Mouse (Mus musculus) heart, postnatal 14 days (tissue): ENCODE data around the gene Aldh4a1. TPM values are rescaled to one million over a fixed set of nuclear protein-coding genes. Genes with fewer than 3 reads are reported as not detected.

Source experiments
- DNase-seq, 2 experiments: peaks; one replicate each; pipeline ENCODE4 v3.0.0; 2021 to 2022
- intact Hi-C: fragments of 180-260 bp; cut with DNase I; formaldehyde crosslinking; loops from one replicate; pipeline ENCODE4 v1.15.1; 2025
- long read RNA-seq, 2 experiments: library from polyadenylated mRNA; stranded (forward); transcript quantifications; one replicate each; pipeline ENCODE4 v2.0.0; 2021
- total RNA-seq, 2 experiments: library from RNA; stranded (reverse); gene quantifications; 2 replicates each; pipeline ENCODE4 v1.2.3; 2021

Gene Aldh4a1
- 10 to 100 TPM; 28.4 to 31.5 TPM for total RNA-seq
- long read RNA-seq, experiment 1, transcript Aldh4a1-201 (15 exons, 3,382 nt), result major isoform, 38 of 54 reads
- long read RNA-seq, experiment 1, partial matches to known transcripts, result 11 of 54 reads
- long read RNA-seq, experiment 1, other reads (novel, unspliced or antisense), result 5 of 54 reads
- long read RNA-seq, experiment 2, transcript Aldh4a1-201 (15 exons, 3,382 nt), result major isoform, 40 of 51 reads
- long read RNA-seq, experiment 2, partial matches to known transcripts, result 3 of 51 reads
- long read RNA-seq, experiment 2, other reads (novel, unspliced or antisense), result 8 of 51 reads

GRCm38 (mm10) chr4:139622373-139623282 lies at the start of gene Aldh4a1:
Gene Aldh4a1, plus strand, starts transcription at chr4:139622866.
- intact Hi-C loops, result no loop called here
- DNase-seq, result peak; percentile 83 to 84

- intact Hi-C loops, result loop anchor here (2.0 to 5.0 kb wide), 2 partner anchors 81 to 98 kb away; no protein-coding TSS in a partner anchor
- no peak for DNase-seq
These were observed 49.6 kb upstream of the Aldh4a1 start for GRCm38 (mm10) chr4:139572928-139573512.

GRCm38 (mm10) chr4:139574156-139574798 lies 48.4 kb upstream of the Aldh4a1 start:
- intact Hi-C loops, result loop anchor here (5.0 kb wide), 1 partner anchor 82 kb away; no protein-coding TSS in a partner anchor

DNA sequence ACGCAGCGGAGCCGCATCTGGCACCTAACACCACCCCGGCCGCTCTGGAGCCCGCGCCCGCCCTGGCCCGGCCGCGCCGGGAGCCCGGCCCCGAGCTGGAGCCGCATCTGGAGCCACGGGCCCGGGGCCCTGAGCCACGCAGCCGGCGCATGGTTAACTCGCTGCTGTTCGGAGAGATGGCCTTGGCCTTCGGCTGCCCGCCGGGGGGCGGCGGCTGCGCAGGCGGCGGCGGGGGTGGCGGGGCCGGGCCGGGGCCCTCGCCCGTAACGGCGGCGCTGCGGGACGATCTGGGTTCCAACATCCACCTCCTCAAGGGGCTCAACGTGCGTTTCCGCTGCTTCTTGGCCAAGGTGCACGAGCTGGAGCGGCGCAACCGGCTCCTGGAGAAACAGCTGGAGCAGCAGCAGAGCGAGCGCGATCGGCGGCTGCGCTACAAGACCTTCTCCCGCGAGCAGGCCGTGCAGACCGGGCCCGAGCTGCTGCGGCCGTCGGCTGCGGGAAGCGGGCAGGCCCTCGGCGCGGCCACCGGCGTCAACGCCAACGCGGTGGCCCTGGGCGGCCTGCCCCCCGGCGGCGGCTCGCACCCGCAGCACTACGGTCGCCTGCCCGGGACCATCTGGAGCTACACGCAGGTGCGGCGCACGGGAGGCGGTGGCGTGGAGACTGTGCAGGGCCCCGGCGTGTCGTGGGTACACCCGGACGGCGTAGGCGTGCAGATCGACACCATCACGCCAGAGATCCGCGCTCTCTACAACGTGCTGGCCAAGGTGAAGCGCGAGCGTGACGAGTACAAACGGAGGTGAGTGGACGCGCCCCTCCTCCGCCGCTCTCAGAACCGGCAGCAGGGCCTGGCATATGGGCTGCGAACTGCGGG lies 47.6 kb upstream of the Aldh4a1 start:
- peak in 1 of 2 experiments; percentile 58 for DNase-seq
- intact Hi-C loops, result loop anchor here (5.0 kb wide), 1 partner anchor 83 kb away; no protein-coding TSS in a partner anchor

More at GRCm38 (mm10) chr4:139574156-139574798, 48.4 kb upstream of the Aldh4a1 start:
- DNase-seq, result peak; percentile 98 to 99

GRCm38 (mm10) chr4:139575673-139576003 lies 47.0 kb upstream of the Aldh4a1 start:
- intact Hi-C loops, result loop anchor here (2.0 kb wide), 2 partner anchors 19 to 35 kb away; no protein-coding TSS in a partner anchor
- DNase-seq, result no peak

GRCm38 (mm10) chr4:139576251-139576880 lies 46.3 kb upstream of the Aldh4a1 start:
- no peak for DNase-seq
- intact Hi-C loops, result loop anchor here (2.0 kb wide), 2 partner anchors 18 to 34 kb away; no protein-coding TSS in a partner anchor

DNA sequence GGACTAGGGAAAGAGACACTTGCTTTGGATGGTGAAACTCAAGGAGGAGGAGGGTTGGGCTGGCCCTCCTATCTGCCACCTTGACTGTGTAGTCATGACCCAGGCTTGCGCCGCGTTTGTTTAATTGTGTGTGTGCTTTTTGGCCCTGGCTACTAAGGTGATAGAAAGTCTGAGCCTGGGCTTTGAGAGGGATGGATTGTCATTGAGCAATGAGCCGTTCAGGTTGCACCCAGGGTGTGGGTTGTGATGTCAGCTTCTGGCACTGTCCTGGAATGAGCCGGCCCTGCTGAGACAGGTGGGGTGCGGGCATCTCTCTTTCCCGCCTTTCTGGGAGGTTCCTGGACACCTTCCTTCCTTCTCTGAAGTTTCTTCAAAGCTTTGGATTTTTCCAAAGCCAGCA lies 45.7 kb upstream of the Aldh4a1 start:
- intact Hi-C loops, result loop anchor here (2.0 kb wide), 2 partner anchors 18 to 34 kb away; no protein-coding TSS in a partner anchor
- DNase-seq, result no peak

DNA sequence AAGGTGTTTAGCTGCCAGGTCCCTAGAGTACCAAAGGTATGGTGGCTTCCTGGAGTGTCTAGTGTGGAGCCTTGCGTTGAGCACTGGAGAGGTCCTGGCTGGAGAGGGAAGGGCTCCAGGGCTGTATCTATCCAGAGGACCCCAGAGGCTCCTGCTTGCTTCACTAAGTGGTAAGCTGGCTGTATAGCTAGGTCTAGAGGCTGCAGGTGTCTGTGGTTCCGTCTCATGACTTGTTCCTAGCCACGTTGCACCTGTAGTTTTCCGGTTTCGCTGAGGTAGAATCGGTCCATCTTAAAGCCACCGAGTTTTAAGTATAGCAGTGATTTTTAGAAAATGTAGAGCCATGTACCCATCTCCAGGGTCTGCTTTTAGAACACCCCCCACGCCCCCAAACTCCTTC lies 44.3 kb upstream of the Aldh4a1 start:
- DNase-seq, result no peak
- intact Hi-C loops, result no loop called here

DNA sequence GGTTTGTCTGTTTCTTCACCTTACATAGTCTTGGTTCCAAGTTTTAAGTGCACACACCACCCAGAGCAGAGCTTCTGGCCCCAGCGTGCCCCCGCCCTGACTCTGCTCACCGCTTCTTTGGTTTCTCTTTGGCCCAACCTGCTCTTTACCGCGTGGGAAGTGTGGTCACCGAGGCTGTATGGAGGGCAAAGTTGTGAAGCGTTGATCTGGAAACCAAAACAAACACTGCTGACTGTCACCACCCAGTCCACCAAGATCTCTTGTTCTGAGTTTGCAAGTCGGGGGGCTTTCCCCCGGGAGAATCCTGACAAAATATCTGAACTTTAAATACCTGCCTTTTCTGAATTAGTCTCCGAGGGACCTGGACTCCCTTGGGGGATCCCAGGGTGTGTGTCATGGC lies 43.7 kb upstream of the Aldh4a1 start:
- intact Hi-C loops, result no loop called here
- no peak for DNase-seq

GRCm38 (mm10) chr4:139579466-139579865 lies 43.2 kb upstream of the Aldh4a1 start:
- DNase-seq, result no peak
- intact Hi-C loops, result no loop called here

GRCm38 (mm10) chr4:139580663-139581336 lies 41.9 kb upstream of the Aldh4a1 start:
- DNase-seq, result peak; percentile 61 to 76
- intact Hi-C loops, result no loop called here

DNA sequence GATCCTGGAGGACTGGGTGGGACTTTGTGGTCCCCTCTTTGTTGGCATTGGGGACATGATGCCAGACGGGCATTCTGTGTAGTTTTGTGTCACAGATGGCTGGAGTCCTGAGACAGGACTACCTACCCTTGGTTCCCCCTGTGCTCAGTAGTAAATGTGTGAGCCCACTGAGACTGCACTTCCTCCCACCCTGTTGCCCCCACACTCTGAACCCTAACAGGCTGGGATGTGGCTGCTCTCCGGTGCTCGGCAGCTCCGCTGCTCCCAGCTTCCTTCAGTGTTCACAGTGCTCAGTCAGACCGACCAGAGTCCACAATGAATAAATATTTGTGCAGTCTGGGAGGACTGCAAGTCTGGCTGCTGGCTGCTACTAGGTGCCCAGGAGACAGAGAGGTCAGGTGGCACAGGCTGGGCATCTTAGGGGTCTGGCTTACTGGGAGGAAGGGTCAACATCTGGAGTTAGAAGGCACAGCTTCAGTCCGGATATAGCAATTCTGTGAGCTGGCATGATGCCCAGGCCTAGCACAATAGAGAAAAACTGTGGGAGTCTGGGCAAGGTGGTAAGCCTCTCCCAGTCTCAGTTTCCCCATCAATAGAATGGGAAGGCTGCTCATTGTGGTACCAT lies 41.1 kb upstream of the Aldh4a1 start:
- intact Hi-C loops, result no loop called here

GRCm38 (mm10) chr4:139582346-139582745 lies 40.3 kb upstream of the Aldh4a1 start:
- intact Hi-C loops, result no loop called here
- DNase-seq, result no peak

More for the DNA sequence above, 41.1 kb upstream of the Aldh4a1 start:
- peak; percentile 55 to 65 for DNase-seq

DNA sequence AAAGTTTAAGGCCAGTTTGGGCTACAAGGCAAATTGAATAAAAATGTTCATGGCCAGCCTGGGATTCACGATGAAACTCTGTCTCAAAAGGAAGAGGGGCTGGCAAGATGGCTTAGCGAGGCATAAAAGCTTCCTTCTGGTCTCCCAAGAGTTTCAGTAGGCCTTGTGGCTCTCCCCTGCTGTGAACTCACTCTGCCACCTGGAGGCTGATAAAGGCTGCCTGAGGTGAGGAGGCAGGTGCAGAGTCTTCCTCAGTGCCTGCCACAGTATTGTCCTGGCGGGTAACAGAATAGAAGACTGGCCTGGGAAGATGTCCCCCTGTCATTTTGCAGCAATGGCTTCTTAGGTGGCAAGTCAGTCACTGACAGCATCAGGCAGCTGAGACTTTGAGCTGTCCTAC lies 39.8 kb upstream of the Aldh4a1 start:
- DNase-seq, result no peak
- intact Hi-C loops, result no loop called here

- intact Hi-C loops, result no loop called here
- no peak for DNase-seq
These were observed 38.9 kb upstream of the Aldh4a1 start for GRCm38 (mm10) chr4:139583629-139584245.

- no peak for DNase-seq
These were observed 38.0 kb upstream of the Aldh4a1 start for GRCm38 (mm10) chr4:139584704-139585103.

GRCm38 (mm10) chr4:139585713-139586112 lies 37.0 kb upstream of the Aldh4a1 start:
- DNase-seq, result no peak
- intact Hi-C loops, result no loop called here

More at GRCm38 (mm10) chr4:139584704-139585103, 38.0 kb upstream of the Aldh4a1 start:
- intact Hi-C loops, result no loop called here
